Mouse (Mus musculus) layer of hippocampus, adult 9-10 months (tissue): ENCODE measurements around the gene Hoxc4.

Experiments used
- DNase-seq: peaks from one replicate; pipeline ENCODE4 v3.0.0; 2022; ENCODE audit warnings: low spot score

Hoxc4 gene

GRCm38 (mm10) chr15:103084944-103085343 is 66.2 kb downstream of the Hoxc4 start:
- DNase-seq, result no peak

GRCm38 (mm10) chr15:103085831-103086671 is 67.3 kb downstream of the Hoxc4 start:
- no peak for DNase-seq
